In the genomic region with DNA sequence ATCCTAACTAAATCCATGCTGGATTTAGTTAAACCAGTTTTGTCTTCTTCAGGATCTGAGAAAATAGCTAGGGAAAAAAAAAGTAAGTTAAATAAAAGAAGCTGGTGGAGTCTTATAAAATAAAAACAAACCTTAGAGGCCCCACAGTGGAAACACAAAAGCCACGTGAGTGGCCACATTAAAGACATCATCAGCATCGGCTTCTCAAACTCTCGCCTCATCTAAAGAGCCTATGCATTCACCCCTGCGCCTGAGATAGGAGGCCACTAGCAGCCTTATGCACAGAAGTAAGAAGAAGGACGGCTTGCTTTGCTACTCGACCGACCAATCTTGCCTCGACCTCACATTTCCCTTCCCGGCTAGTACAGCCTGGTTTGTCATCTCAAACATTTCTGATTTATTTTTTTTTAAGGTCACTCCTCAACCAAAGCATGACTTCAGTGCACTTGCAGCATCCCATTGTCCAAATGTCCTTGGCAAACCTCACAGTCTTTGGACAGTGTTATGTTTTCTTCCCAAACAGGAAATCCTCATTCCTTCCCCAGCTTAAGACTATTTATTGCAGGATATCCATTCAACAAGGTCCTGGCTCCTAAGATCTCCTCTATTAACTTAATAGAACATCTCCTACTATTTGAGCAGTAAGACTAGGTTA, we compare ENCODE assay signal across 12 mouse cellular contexts.
A peak's percentile ranks its signal among the peaks of the same experiment; 100 is the strongest.
DNase-seq lines count a peak whose midpoint lies in the region; ATAC-seq and TF ChIP-seq lines count a peak whose summit lies in the region.
"Had no signal": no experiment of that assay in that cellular context is flagged by ENCODE, and none has a peak within 500 bp of the region (broad histone marks: within the 10 kb centered on the region; RNA-seq: fewer than 3 reads in every experiment).

No protein-coding gene starts in this region.

- 71% methylated on average over 9 of the region's 9 CpGs for WGBS in lung, embryonic 14.5 days
- WGBS in lung, adult 2 months: 30% methylated on average over 9 of the region's 9 CpGs
- WGBS in kidney, postnatal 0 days: 54% methylated on average over 9 of the region's 9 CpGs
- 84% methylated on average over 9 of the region's 9 CpGs for WGBS in embryonic facial prominence, embryonic 10.5 days

- H3K4me2 ChIP-seq in lung, embryonic 14.5 days: no peak overlapping the region
- no peak overlapping the region for H3K4me2 ChIP-seq in kidney, postnatal 0 days (ENCODE audit: low read length)

- H3K4me1 ChIP-seq in lung, embryonic 14.5 days (ENCODE audit: insufficient read depth): peaks cover 8% of the 10 kb centered on the region
- H3K4me1 ChIP-seq in lung, adult 2 months (ENCODE audit: control insufficient read depth, insufficient read depth, low read length): peaks cover 12% of the 10 kb centered on the region
- no peaks in the 10 kb centered on the region for H3K4me1 ChIP-seq in kidney, postnatal 0 days (replicated peaks; ENCODE audit: insufficient read depth, low read length)
- no peaks in the 10 kb centered on the region for H3K4me1 ChIP-seq in embryonic facial prominence, embryonic 10.5 days

- no peak for ATAC-seq in lung, embryonic 14.5 days (ENCODE audit: insufficient read depth)
- no peak for ATAC-seq in kidney, postnatal 0 days (replicated peaks; ENCODE audit: low FRiP score, low read depth)
- ATAC-seq: forebrain, embryonic 16.5 days; liver, postnatal 0 days had no signal

- H3K9me3 ChIP-seq in lung, embryonic 14.5 days (ENCODE audit: low read depth, low read length): no peaks in the 10 kb centered on the region
- no peaks in the 10 kb centered on the region for H3K9me3 ChIP-seq in kidney, postnatal 0 days (replicated peaks; ENCODE audit: low read length)
- H3K9me3 ChIP-seq in embryonic facial prominence, embryonic 10.5 days: no peaks in the 10 kb centered on the region

- no peak overlapping the region for H3K9ac ChIP-seq in lung, embryonic 14.5 days
- H3K9ac ChIP-seq in kidney, postnatal 0 days (ENCODE audit: low read depth, low read length): no peak overlapping the region
- H3K9ac ChIP-seq: liver, postnatal 0 days had no signal

- peak; percentile 47 for DNase-seq in adrenal gland, adult 8-10 months
- DNase-seq in adrenal gland, postnatal 4 days (ENCODE audit: low spot score in 2 of 2): no peak
- peak; percentile 26 for DNase-seq in lung, embryonic 14.5 days
- no peak for DNase-seq in lung, adult 2 months
- DNase-seq in kidney, postnatal 0 days (ENCODE audit: low spot score): peak; percentile 52
- DNase-seq in naive thymus-derived CD4-positive, alpha-beta T cell, adult 2 months (ENCODE audit: low read depth): peak; percentile 72
- no peak for DNase-seq in embryonic facial prominence, embryonic 10.5 days (ENCODE audit: low spot score)
- no peak for DNase-seq in retina, embryonic 14.5 days (ENCODE audit: low spot score)
- DNase-seq: cerebellum, adult 9-10 months; liver, postnatal 0 days; right cerebral cortex, postnatal 25 days had no signal

- no peaks in the 10 kb centered on the region for H3K36me3 ChIP-seq in lung, embryonic 14.5 days (ENCODE audit: insufficient read depth)
- no peaks in the 10 kb centered on the region for H3K36me3 ChIP-seq in kidney, postnatal 0 days (ENCODE audit: insufficient read depth, low read length)
- H3K36me3 ChIP-seq in embryonic facial prominence, embryonic 10.5 days (replicated peaks): no peaks in the 10 kb centered on the region

- no peak overlapping the region for H3K27ac ChIP-seq in lung, embryonic 14.5 days (ENCODE audit: low read depth)
- H3K27ac ChIP-seq in kidney, postnatal 0 days: no peak overlapping the region
- H3K27ac ChIP-seq in embryonic facial prominence, embryonic 10.5 days (replicated peaks): no peak overlapping the region

- no peaks in the 10 kb centered on the region for H3K27me3 ChIP-seq in lung, embryonic 14.5 days (ENCODE audit: insufficient read depth, low read length)
- no peaks in the 10 kb centered on the region for H3K27me3 ChIP-seq in kidney, postnatal 0 days (ENCODE audit: insufficient read depth, low read length)
- H3K27me3 ChIP-seq in embryonic facial prominence, embryonic 10.5 days (replicated peaks; ENCODE audit: low read depth, poor library complexity, severe bottlenecking): no peaks in the 10 kb centered on the region

- no peak for TF ChIP-seq CTCF in lung, embryonic 14.5 days (IDR thresholded peaks at IDR 0.05; ENCODE audit: low read depth)
- TF ChIP-seq CTCF in lung, adult 2 months (IDR thresholded peaks at IDR 0.05; ENCODE audit: insufficient read depth, low read length): no peak
- no peak for TF ChIP-seq CTCF in kidney, postnatal 0 days (IDR thresholded peaks at IDR 0.05; ENCODE audit: low read depth)

- TF ChIP-seq POLR2A in lung, adult 2 months (IDR thresholded peaks at IDR 0.05; ENCODE audit: borderline replicate concordance, extremely low read depth, low read depth, low read length): no peak

- H3K4me3 ChIP-seq in lung, embryonic 14.5 days (ENCODE audit: low read depth, low read length): no peak overlapping the region
- no peak overlapping the region for H3K4me3 ChIP-seq in lung, adult 2 months (replicated peaks; ENCODE audit: extremely low read depth, low read depth, low read length)
- no peak overlapping the region for H3K4me3 ChIP-seq in kidney, postnatal 0 days (replicated peaks; ENCODE audit: low read depth, low read length)
- no peak overlapping the region for H3K4me3 ChIP-seq in embryonic facial prominence, embryonic 10.5 days

Comparison
In these comparisons a context has a peak if more than half of its experiments do, and no peak if none do; other contexts are left out.
1. DNase-seq: peak in adrenal gland, adult 8-10 months (single experiment), lung, embryonic 14.5 days (single experiment), kidney, postnatal 0 days (single experiment) and naive thymus-derived CD4-positive, alpha-beta T cell, adult 2 months (single experiment); none in adrenal gland, postnatal 4 days (0 of 2), lung, adult 2 months (single experiment), embryonic facial prominence, embryonic 10.5 days (single experiment) and retina, embryonic 14.5 days (single experiment).